Mouse (Mus musculus) liver, adult 2 months (tissue): Measurements from ENCODE around the gene Zbtb9. TPM values are rescaled to one million over a fixed set of nuclear protein-coding genes. Genes with fewer than 3 reads are reported as not detected.

Experiments
- DNase-seq: peaks from one replicate; pipeline ENCODE4 v3.0.0-alpha.2; 2011; ENCODE audit warnings: low read depth, low spot score; ENCODE audit errors: extremely low read depth
- H3K27ac ChIP-seq: fragments of 200-500 bp; replicated peaks from 2 replicates; pipeline ENCODE4 v1.5.1; 2012; ENCODE audit warnings: low read depth, mild to moderate bottlenecking, control low read depth, inconsistent platforms, low read length; ENCODE audit not compliant: insufficient read depth
- H3K27me3 ChIP-seq: fragments of 200-500 bp; 2 replicates; pipeline ENCODE4 v1.6.1; 2012; ENCODE audit warnings: mild to moderate bottlenecking, moderate library complexity, low read length, inconsistent platforms; ENCODE audit not compliant: control insufficient read depth, insufficient read depth
- H3K36me3 ChIP-seq: fragments of 200-500 bp; 2 replicates; pipeline ENCODE4 v1.6.1; 2012; ENCODE audit warnings: low read length, inconsistent platforms; ENCODE audit not compliant: control insufficient read depth, insufficient read depth
- H3K4me1 ChIP-seq: fragments of 200-500 bp; 2 replicates; pipeline ENCODE4 v1.6.1; 2011; ENCODE audit warnings: low read length; ENCODE audit not compliant: control insufficient read depth, insufficient read depth
- H3K4me3 ChIP-seq: fragments of 200-500 bp; 2 replicates; pipeline ENCODE4 v1.5.1; 2011; ENCODE audit warnings: low read depth, mild to moderate bottlenecking, control low read depth, low read length, moderate library complexity; ENCODE audit not compliant: insufficient read depth
- H3K79me2 ChIP-seq: fragments of 200-500 bp; 2 replicates; pipeline ENCODE4 v1.6.1; 2012; ENCODE audit warnings: inconsistent platforms, mild to moderate bottlenecking, low read length, moderate library complexity; ENCODE audit not compliant: control insufficient read depth, insufficient read depth
- H3K9ac ChIP-seq: fragments of 200-500 bp; 2 replicates; pipeline ENCODE4 v1.6.1; 2012; ENCODE audit warnings: low read depth, mild to moderate bottlenecking, control low read depth, inconsistent platforms, low read length
- CTCF ChIP-seq: fragments of 200-500 bp; IDR thresholded peaks from 2 replicates; pipeline ENCODE4 v1.5.1; 2011; ENCODE audit warnings: low read depth, low read length, control low read depth
- POLR2A ChIP-seq: fragments of 200-500 bp; IDR thresholded peaks from 2 replicates; pipeline ENCODE4 v1.6.1; 2011; ENCODE audit warnings: low read length, control low read depth; ENCODE audit not compliant: insufficient read depth; ENCODE audit errors: extremely low read depth
- WGBS: fragments of 180-500 bp; shearing (Covaris S2); methylation state at CpG from one replicate; pipeline ENCODE4 v1.1.7; 2018; 5-methylcytosine and 5-hydroxymethylcytosine counted together
- polyA plus RNA-seq: library from polyadenylated mRNA; depleted of rRNA; stranded (reverse); fragments of >200 nt; gene quantifications from 2 replicates; pipeline ENCODE4 v1.2.3, GENCODE M21; 2012
- total RNA-seq: library from RNA; depleted of rRNA; stranded (reverse); fragments of >200 nt; gene quantifications from 2 replicates; pipeline ENCODE4 v1.2.3, GENCODE M21; 2014

Gene Zbtb9
- total and polyA plus RNA-seq, 2 experiments: 3.3 to 3.6 TPM

DNA sequence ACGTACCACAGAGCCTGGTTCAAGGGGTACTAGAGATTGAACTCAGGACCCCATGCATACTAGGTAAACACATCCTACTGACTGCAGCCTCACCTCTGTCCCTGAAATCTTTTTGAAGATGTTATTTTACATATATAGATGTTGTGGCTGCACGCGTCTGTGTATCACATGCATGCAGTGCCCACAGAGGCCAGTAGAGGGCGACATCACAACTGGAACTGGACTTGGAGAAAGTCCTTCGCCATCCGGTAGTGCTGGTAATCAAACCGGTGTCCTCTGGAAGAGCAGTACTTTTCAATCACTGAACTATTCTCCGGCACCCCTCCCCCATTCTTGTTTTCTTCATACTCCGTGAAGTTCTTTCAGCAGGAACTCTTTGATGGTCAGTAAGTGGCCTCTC is 31.5 kb downstream of the Zbtb9 start:
- peak; percentile 28 for DNase-seq
- Histone ChIP-seq H3K79me2 (no peaks in the 10 kb centered on the region), H3K36me3 (no peaks in the 10 kb centered on the region), H3K27ac (no peak overlapping the region), H3K27me3 (no peaks in the 10 kb centered on the region), H3K9ac (no peak overlapping the region), H3K4me3 (no peak overlapping the region), H3K4me1 (no peaks in the 10 kb centered on the region)
- peak; percentile 87 for TF ChIP-seq CTCF
- TF ChIP-seq POLR2A: no peak
- WGBS: 36% methylated on average over 9 of the region's 9 CpGs

DNA sequence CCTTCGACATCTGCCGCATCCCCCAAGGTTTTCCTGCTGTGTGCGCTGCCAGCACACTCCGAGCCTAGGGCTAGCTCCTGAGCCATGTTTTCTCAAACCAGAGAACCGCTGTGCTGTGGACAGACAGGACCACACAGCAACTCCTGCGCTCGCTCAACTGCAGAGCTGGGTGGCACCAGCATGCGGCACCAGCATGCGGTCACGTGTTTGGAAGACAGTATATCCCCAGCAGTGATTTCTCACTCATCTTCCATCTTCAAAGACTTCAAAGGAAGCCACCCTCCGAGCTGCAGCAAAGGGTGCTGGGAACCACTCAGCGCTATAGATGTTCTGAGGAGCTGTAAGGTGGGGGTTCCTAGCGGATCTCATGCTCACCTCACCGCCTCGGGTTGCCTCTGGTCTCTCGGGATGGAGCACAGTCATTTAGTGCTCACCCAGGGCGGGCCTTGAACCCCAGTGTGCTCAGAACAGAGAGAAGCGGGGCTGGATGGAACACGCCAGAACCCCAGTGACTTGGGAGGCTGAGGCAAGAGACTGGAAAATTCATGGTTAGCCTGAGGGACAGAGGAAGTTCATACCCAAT is 32.0 kb downstream of the Zbtb9 start:
- Histone ChIP-seq H3K36me3 (no peaks in the 10 kb centered on the region), H3K79me2 (no peaks in the 10 kb centered on the region), H3K27me3 (no peaks in the 10 kb centered on the region), H3K4me1 (no peaks in the 10 kb centered on the region), H3K27ac (no peak overlapping the region), H3K4me3 (no peak overlapping the region), H3K9ac (no peak overlapping the region)
- DNase-seq: no peak
- TF ChIP-seq CTCF (no peak), POLR2A (no peak)
- WGBS: 52% methylated on average over 19 of the region's 19 CpGs

DNA sequence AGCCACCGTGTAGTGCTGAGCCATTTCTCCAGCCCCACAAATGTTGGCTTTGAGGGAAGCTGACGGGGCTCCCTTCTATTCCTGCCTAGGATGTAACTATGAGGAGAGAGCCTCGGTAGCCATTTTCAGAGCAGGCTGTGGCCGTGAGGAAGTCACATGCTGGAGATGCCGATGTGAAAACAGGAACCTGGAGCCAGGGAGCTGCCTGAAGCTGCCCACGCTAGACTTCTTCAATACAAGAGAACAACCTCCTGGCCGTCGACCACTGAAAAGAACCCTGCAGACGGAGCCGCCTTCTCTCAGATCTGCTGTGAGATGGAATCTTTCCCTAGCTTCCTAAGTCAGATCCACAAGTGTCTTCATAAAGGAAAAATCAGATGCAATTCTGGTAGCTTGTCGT is 32.7 kb downstream of the Zbtb9 start:
- H3K4me1 ChIP-seq: no peaks in the 10 kb centered on the region
- no peaks in the 10 kb centered on the region for H3K27me3 ChIP-seq
- H3K4me3 ChIP-seq: no peak overlapping the region
- no peaks in the 10 kb centered on the region for H3K36me3 ChIP-seq
- no peaks in the 10 kb centered on the region for H3K79me2 ChIP-seq
- no peak for DNase-seq
- no peak overlapping the region for H3K27ac ChIP-seq
- WGBS: 65% methylated on average over 11 of the region's 11 CpGs
- TF ChIP-seq CTCF (no peak), POLR2A (no peak)
- no peak overlapping the region for H3K9ac ChIP-seq

DNA sequence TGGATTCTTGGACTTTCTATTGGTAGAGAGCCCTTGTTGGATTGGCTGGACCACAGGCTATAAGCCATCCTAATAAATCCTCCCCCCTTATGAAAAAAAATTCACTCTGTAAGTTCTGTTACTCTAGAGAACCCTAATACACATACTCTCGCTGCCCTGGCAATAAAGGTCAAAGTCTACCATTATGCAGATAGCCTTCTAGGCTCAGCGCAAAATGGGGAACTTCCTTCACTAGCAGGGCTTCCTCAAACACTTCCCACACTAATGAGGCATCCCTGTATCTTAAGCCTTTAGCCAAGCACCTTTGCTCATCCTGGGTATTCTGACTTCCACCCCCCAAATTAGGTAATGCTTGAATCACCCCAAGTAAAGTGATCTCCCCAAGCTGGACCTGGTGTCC is 35.3 kb downstream of the Zbtb9 start:
- Histone ChIP-seq H3K27me3 (no peaks in the 10 kb centered on the region), H3K9ac (no peak overlapping the region), H3K4me1 (no peaks in the 10 kb centered on the region), H3K4me3 (no peak overlapping the region), H3K27ac (no peak overlapping the region), H3K79me2 (no peaks in the 10 kb centered on the region), H3K36me3 (no peaks in the 10 kb centered on the region)
- TF ChIP-seq POLR2A (no peak), CTCF (no peak)
- no peak for DNase-seq
- 44% methylated on average over 2 of the region's 2 CpGs for whole genome bisulfite sequencing

DNA sequence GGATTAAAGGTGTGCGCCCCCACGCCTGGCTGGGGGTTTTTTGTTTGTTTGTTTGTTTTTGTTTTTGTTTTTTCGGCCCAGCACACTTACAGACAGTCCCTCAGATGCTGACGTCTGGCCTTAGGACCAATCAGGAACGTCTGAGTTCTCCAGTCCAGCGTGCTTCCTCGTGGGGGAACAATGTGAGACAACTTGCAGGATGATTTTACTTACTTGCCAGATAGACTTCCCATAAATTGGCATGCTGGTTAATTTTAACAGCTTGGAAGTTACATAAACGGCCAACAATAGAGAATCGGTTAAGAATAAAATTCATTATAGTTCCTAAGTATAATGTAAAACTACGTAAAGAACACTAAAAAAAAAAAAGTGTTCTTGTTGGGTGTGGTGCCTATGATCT is 38.2 kb downstream of the Zbtb9 start:
- Histone ChIP-seq H3K27me3 (no peaks in the 10 kb centered on the region), H3K9ac (no peak overlapping the region), H3K36me3 (no peaks in the 10 kb centered on the region), H3K4me3 (no peak overlapping the region), H3K4me1 (no peaks in the 10 kb centered on the region), H3K79me2 (no peaks in the 10 kb centered on the region), H3K27ac (no peak overlapping the region)
- no peak for DNase-seq
- no peak for TF ChIP-seq CTCF
- no peak for TF ChIP-seq POLR2A
- 90% methylated on average over 10 of the region's 10 CpGs for WGBS

DNA sequence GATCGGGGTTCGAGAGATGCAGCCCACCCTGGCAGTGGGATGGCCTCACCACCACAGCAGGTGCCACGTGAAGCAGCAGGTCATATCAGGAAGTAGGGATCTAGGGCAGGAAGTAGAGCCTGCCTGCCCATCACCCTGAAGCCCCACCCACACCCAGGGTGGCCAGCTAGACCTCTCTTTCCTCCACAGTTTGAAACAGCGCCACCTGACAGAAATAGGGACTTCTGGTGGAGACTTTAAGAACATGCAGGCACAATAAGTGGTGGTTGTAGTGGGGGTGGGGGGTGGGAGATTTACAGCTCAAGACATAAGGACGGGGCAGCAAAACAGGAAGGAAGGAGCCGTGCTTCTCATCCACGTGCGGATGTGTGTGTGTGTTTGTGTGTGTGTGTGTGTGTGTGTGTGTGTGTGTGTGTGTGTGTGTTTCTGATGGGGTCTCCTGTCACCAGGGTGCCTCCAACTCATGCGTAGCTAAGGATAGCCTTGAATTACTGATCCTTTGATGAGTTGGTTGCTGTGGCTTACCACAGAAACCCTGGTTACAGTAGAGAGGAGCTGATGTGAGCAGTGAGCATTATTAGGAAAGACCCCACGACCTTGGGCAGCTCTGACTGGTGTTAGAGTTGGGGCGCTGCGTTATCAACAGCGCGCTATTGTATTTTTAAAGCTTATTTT is 39.2 kb downstream of the Zbtb9 start:
- 55% methylated on average over 14 of the region's 14 CpGs for WGBS
- Histone ChIP-seq H3K4me1 (no peaks in the 10 kb centered on the region), H3K4me3 (no peak overlapping the region), H3K9ac (no peak overlapping the region), H3K79me2 (no peaks in the 10 kb centered on the region), H3K27me3 (no peaks in the 10 kb centered on the region), H3K36me3 (no peaks in the 10 kb centered on the region), H3K27ac (no peak overlapping the region)
- no peak for TF ChIP-seq POLR2A
- no peak for TF ChIP-seq CTCF
- DNase-seq: no peak
